Mouse (Mus musculus) heart, embryonic 13.5 days (tissue): Measurements from ENCODE around the gene Zdhhc7. TPM values are rescaled to one million over a fixed set of nuclear protein-coding genes. Genes with fewer than 3 reads are reported as not detected.

Experiments
- ATAC-seq: fragments of 200-750 bp; cut with Nextera tagmentation; 2 replicates; pipeline ENCODE4 v1.8.0; 2017; ENCODE audit warnings: moderate TSS enrichment; ENCODE audit not compliant: insufficient number of reproducible peaks, low FRiP score, low TSS enrichment; ENCODE audit errors: extremely low read depth
- H3K27ac ChIP-seq: fragments of 300-500 bp; sonication (generic); replicated peaks from 2 replicates; pipeline ENCODE4 v1.5.1; 2015; ENCODE audit warnings: moderate library complexity, mild to moderate bottlenecking, inconsistent platforms
- H3K27me3 ChIP-seq: fragments of 300-500 bp; sonication (generic); replicated peaks from 2 replicates; pipeline ENCODE4 v1.6.1; 2015; ENCODE audit warnings: mild to moderate bottlenecking, inconsistent platforms
- H3K36me3 ChIP-seq: fragments of 300-500 bp; sonication (generic); 2 replicates; pipeline ENCODE4 v1.6.1; 2015; ENCODE audit warnings: mild to moderate bottlenecking, inconsistent platforms
- H3K4me1 ChIP-seq: fragments of 300-500 bp; sonication (generic); 2 replicates; pipeline ENCODE4 v1.6.1; 2015; ENCODE audit warnings: inconsistent platforms
- H3K4me2 ChIP-seq: fragments of 300-500 bp; sonication (generic); 2 replicates; pipeline ENCODE4 v1.6.1; 2015; ENCODE audit warnings: inconsistent platforms, mild to moderate bottlenecking, moderate library complexity
- H3K4me3 ChIP-seq: fragments of 300-500 bp; sonication (generic); 2 replicates; pipeline ENCODE4 v1.5.1; 2015; ENCODE audit warnings: moderate library complexity, mild to moderate bottlenecking, inconsistent platforms
- H3K9ac ChIP-seq: fragments of 300-500 bp; sonication (generic); 2 replicates; pipeline ENCODE4 v1.6.1; 2015; ENCODE audit warnings: inconsistent platforms, mild to moderate bottlenecking, moderate library complexity
- H3K9me3 ChIP-seq: fragments of 300-500 bp; sonication (generic); 2 replicates; pipeline ENCODE4 v1.6.1; 2016; ENCODE audit warnings: inconsistent platforms
- WGBS: fragments of 180-500 bp; shearing (Covaris S2); methylation state at CpG from one replicate; pipeline ENCODE4 v1.1.7; 2015; ENCODE audit warnings: mixed read lengths; 5-methylcytosine and 5-hydroxymethylcytosine counted together
- polyA plus RNA-seq: library from polyadenylated mRNA; unstranded; fragments of >200 nt; fragmentation: Nextera tagmentation; extraction: Ambion mirVana; gene quantifications from 2 replicates; pipeline ENCODE4 v1.2.1, GENCODE M21; 2015

Zdhhc7 gene
- polyA plus RNA-seq, 1 experiment from 2014 or later, result 29.2 TPM

DNA sequence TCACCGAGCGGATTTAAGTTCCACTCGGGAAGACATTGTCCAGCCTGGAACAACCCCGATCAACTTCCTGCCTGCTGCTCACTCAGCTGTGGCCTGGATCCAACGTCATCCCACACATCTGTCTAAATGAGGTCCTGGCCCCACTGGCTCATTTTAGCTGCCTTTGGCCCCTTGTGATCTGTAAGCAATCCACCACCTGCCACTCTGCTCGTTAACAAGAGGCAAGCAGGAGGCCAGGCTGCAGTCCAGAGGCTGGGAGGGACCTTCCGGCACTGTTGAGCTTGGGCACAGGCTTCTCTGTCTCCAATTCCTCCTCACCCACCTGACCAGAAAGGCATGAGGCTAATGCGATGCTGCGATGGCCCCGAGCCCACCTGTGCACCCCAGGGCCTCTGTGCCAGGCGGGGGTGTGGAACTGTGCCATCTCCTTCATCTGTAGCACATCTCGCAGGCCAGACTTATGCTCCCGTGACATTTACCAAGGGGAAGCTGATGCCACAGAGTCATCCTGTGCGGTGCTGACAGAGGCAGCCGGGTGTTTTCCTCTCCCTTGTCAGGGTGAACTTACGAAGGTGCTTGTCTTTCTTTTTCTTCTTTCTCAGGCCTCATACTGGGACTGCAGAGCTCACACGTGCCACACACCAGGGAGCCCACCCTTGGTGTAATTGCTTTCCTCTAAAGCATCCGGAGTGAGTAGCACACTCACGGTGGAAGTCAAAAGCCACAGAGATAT is 33.2 kb downstream of the Zdhhc7 start:
- Histone ChIP-seq H3K27ac (no peak overlapping the region), H3K4me1 (peaks cover 4% of the 10 kb centered on the region; the same call in 1 of the 2 replicates), H3K9me3 (no peaks in the 10 kb centered on the region; the same call in 1 of the 2 replicates), H3K36me3 (no peaks in the 10 kb centered on the region), H3K9ac (no peak overlapping the region), H3K4me2 (no peak overlapping the region), H3K4me3 (no peak overlapping the region), H3K27me3 (peaks cover 25% of the 10 kb centered on the region)
- no peak for ATAC-seq
- WGBS, result 56% methylated on average over 19 of the region's 19 CpGs

DNA sequence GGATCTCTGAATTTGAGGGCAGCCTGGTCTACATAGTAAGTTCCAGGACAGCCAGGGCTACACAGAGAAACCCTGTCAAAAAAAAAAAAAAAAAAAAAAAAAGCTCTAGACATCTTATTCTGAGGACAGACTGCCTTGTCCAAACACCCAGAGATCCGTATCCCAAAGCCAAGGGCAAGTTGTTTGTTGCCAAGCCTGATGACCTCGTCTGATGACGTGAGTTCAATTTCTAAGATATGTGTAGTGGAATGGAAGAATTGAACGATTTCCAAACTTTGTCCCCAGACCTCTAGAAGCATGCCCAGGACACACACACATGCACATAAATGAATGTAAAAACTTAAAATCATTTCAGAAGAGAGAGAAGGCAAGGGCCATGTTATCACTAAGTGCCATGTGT is 35.1 kb downstream of the Zdhhc7 start:
- H3K4me1 ChIP-seq, result 0 out of 2 replicates have a peak, but pooled peaks cover 4% of the 10 kb centered on the region
- no peak for ATAC-seq
- WGBS, result 65% methylated on average over 4 of the region's 4 CpGs
- H3K9me3 ChIP-seq, result no peaks in the 10 kb centered on the region; the same call in 1 of the 2 replicates
- no peak overlapping the region for H3K4me2 ChIP-seq
- no peak overlapping the region for H3K27ac ChIP-seq
- no peak overlapping the region for H3K4me3 ChIP-seq
- H3K9ac ChIP-seq, result no peak overlapping the region
- H3K27me3 ChIP-seq, result peaks cover 32% of the 10 kb centered on the region
- H3K36me3 ChIP-seq, result no peaks in the 10 kb centered on the region

DNA sequence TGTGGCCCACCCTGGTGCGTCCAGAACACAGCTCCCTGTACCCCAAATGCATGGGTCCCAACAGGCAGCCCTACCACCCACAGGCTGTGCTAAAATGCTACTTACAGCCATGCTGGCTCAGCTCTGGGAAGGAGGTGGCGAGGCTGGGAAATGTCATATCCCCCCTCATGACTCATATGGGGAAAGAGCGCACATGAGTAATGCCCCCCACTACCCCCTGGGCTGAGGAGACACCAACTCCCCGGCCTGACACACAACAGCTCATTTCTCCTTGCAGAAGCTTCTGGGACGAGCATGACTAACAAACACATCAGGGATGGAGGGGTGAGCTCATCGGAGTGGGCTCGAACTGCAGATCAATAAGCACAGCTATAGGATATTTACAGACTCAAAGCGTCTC is 35.7 kb downstream of the Zdhhc7 start:
- 85% methylated on average over 8 of the region's 8 CpGs for WGBS
- no peaks in the 10 kb centered on the region for H3K36me3 ChIP-seq
- H3K27me3 ChIP-seq, result peaks cover 28% of the 10 kb centered on the region
- H3K4me1 ChIP-seq, result 0 out of 2 replicates have a peak, but pooled peaks cover 4% of the 10 kb centered on the region
- ATAC-seq, result no peak
- H3K4me3 ChIP-seq, result no peak overlapping the region
- H3K9me3 ChIP-seq, result no peaks in the 10 kb centered on the region; the same call in 1 of the 2 replicates
- no peak overlapping the region for H3K27ac ChIP-seq
- no peak overlapping the region for H3K9ac ChIP-seq
- H3K4me2 ChIP-seq, result no peak overlapping the region

DNA sequence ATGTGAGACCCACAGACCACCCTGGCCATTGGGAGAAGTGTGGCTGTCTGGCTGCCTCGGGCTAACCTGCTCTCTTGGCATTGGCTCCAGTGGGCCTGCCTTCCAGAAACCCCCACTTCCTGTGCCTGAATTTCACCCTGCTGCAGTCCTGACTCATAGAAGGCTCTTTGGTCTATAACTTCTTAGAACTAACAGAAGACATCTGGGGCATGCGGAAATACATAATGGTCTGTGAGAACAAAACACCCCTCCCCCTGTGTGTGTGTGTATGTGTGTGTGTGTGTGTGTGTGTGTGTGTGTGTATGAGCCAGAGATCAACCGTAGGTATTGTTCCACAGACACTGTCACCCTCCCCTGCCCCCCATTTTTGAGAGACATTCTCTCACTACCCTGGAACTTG is 38.0 kb downstream of the Zdhhc7 start:
- Histone ChIP-seq H3K9ac (no peak overlapping the region), H3K27me3 (peaks cover 34% of the 10 kb centered on the region), H3K4me1 (0 out of 2 replicates have a peak, but pooled peaks cover 4% of the 10 kb centered on the region), H3K4me2 (no peak overlapping the region), H3K9me3 (no peaks in the 10 kb centered on the region; the same call in 1 of the 2 replicates), H3K27ac (no peak overlapping the region), H3K4me3 (no peak overlapping the region), H3K36me3 (no peaks in the 10 kb centered on the region)
- WGBS, result 71% methylated on average over 2 of the region's 3 CpGs
- no peak for ATAC-seq

DNA sequence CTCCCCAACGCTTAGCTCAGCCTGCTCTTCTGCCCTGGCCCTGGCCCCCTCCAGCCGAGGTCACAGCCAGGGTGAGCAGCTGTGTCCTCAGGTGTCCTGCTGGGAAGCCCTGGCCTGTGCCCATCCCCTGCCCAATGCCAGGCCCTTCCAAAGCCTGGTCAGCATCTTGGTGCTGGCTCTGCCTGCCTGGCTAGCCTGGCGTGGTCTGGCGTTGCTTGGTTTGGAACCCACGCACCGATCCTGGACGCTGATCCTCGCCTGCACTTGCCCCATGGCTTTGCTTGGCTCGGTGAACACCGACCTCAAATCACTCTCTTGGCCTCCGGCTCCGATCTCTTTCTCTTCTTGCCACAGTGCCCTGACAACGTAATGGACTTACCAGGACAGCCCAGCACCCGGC is 38.5 kb downstream of the Zdhhc7 start:
- Histone ChIP-seq H3K4me1 (no peaks in the 10 kb centered on the region), H3K9me3 (no peaks in the 10 kb centered on the region; the same call in 1 of the 2 replicates), H3K27me3 (peaks cover 37% of the 10 kb centered on the region), H3K9ac (no peak overlapping the region), H3K4me2 (no peak overlapping the region), H3K36me3 (no peaks in the 10 kb centered on the region), H3K4me3 (no peak overlapping the region), H3K27ac (no peak overlapping the region)
- ATAC-seq, result no peak
- 82% methylated on average over 14 of the region's 14 CpGs for WGBS

DNA sequence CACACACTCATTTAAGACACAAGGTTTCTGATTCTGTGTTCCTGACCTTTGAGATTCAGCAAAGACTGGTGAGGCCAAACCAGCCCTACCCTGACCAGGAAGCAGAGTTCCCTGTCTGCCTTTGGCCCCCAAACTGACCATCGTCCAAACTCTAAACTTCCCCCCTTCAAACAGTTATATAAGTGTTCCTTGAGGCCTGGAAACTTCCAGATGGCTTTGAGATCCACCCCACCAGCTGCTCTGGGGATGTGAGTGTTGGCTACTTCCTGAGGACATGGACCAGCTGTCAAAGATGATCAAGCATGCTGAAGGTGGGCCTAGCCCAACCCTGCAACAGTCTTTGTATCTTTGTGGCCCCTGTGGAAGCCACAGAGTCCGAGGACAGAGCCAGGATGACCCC is 44.2 kb downstream of the Zdhhc7 start:
- Histone ChIP-seq H3K27ac (no peak overlapping the region), H3K27me3 (peaks cover 12% of the 10 kb centered on the region; the same call in 1 of the 2 replicates), H3K4me1 (no peaks in the 10 kb centered on the region), H3K9ac (no peak overlapping the region), H3K9me3 (peaks cover 7% of the 10 kb centered on the region; the same call in 1 of the 2 replicates), H3K36me3 (no peaks in the 10 kb centered on the region), H3K4me3 (no peak overlapping the region), H3K4me2 (no peak overlapping the region)
- WGBS, result 67% methylated on average over 2 of the region's 2 CpGs
- ATAC-seq, result no peak

DNA sequence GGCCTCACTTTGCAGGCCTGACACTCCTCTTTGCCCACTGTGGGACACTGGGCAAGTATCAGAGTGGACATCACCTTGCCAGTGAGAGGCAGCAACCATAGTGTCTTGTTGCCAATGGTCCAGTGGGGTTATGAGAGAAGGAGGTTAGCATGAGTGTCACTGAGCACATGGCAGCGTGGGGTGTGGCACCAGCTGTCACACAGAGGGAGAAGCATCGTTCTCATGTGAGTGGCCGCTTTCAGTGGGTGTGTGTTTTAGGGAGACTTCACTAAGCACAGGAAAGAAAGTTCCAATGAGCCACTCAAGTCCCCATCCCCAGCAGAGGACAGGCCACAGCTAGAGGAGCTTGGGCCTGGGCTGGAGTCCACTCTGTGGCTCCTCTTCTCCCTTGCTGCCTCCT is 46.4 kb downstream of the Zdhhc7 start:
- H3K27me3 ChIP-seq, result peaks cover 12% of the 10 kb centered on the region
- no peak for ATAC-seq
- peaks cover 11% of the 10 kb centered on the region for H3K4me1 ChIP-seq

DNA sequence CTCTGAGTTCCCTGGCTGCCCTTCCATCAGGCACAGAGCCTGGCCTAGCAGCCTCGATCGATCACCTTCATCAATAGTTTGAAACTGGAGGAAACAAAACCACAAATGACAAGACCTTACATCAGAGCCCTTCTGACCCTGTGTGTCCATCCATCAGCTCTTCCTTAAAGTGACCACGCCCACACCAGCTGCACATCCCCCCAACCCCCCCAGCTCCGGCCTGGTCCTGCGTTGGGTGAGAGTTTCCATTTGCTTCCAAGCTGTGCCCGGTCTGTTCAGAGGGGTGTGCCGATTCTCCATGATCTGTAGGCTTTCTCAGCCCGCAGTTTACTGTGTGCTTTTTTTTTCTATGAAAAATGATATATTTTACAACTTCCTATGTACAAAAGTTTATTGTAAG is 49.0 kb downstream of the Zdhhc7 start:
- Histone ChIP-seq H3K36me3 (no peaks in the 10 kb centered on the region), H3K9me3 (peaks cover 7% of the 10 kb centered on the region; the same call in 1 of the 2 replicates), H3K27ac (no peak overlapping the region), H3K27me3 (peaks cover 3% of the 10 kb centered on the region; the same call in 1 of the 2 replicates), H3K4me3 (no peak overlapping the region), H3K4me1 (peaks cover 12% of the 10 kb centered on the region), H3K9ac (no peak overlapping the region), H3K4me2 (no peak overlapping the region)
- WGBS, result 74% methylated on average over 8 of the region's 8 CpGs
- ATAC-seq, result no peak

More for the DNA sequence above, 46.4 kb downstream of the Zdhhc7 start:
- H3K36me3 ChIP-seq, result no peaks in the 10 kb centered on the region
- H3K9ac ChIP-seq, result no peak overlapping the region
- 80% methylated on average over 3 of the region's 3 CpGs for WGBS
- no peak overlapping the region for H3K4me2 ChIP-seq
- H3K27ac ChIP-seq, result no peak overlapping the region
- peaks cover 7% of the 10 kb centered on the region; the same call in 1 of the 2 replicates for H3K9me3 ChIP-seq
- H3K4me3 ChIP-seq, result no peak overlapping the region

DNA sequence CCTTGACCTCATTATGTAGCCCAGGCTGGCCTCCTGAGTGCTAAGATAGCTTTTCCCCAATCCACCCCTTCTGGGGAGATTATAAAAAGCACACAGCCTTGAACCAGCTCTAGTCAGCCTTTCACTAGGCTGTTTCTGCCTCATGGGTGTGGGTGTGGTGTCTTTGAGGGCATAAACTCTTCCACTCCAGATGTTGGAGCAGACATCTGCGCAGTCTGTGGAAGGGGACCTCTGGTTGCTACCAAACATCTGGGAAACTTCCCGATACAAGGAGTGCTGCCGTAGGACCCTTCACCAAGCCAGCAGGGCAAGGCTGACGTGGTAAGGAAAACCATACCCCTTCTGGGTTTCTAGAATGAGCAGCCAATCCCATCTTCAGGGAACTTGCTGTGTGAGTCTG is 49.4 kb downstream of the Zdhhc7 start:
- Histone ChIP-seq H3K27me3 (peaks cover 3% of the 10 kb centered on the region; the same call in 1 of the 2 replicates), H3K4me1 (peaks cover 16% of the 10 kb centered on the region), H3K9ac (no peak overlapping the region), H3K9me3 (peaks cover 7% of the 10 kb centered on the region; the same call in 1 of the 2 replicates), H3K4me3 (no peak overlapping the region), H3K27ac (no peak overlapping the region), H3K36me3 (no peaks in the 10 kb centered on the region), H3K4me2 (no peak overlapping the region)
- ATAC-seq, result no peak
- WGBS, result 84% methylated on average over 4 of the region's 4 CpGs

DNA sequence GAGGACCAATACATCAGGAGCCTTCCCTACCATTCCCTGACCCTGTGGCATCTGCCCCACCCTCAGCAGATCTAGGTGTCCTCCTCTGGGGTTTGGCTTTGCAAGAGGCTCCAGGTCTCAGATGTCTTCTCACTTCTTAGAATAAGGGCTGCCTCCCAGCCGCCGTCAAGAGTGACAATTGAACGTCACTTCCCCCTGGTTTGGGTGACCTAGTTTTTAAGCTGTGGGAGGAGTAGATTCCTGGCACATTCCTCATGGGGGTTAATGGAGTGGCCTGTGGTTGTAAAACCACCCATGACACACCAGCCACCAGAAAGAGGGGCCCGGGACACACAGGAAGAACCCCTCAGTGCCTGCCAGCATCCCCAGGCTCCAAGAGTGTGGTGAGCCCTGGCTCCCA is 50.3 kb downstream of the Zdhhc7 start:
- Histone ChIP-seq H3K4me2 (no peak overlapping the region), H3K36me3 (no peaks in the 10 kb centered on the region), H3K27me3 (peaks cover 3% of the 10 kb centered on the region; the same call in 1 of the 2 replicates), H3K27ac (no peak overlapping the region), H3K9ac (no peak overlapping the region), H3K4me1 (peaks cover 25% of the 10 kb centered on the region), H3K9me3 (no peaks in the 10 kb centered on the region), H3K4me3 (no peak overlapping the region)
- 51% methylated on average over 4 of the region's 4 CpGs for WGBS
- ATAC-seq, result no peak

DNA sequence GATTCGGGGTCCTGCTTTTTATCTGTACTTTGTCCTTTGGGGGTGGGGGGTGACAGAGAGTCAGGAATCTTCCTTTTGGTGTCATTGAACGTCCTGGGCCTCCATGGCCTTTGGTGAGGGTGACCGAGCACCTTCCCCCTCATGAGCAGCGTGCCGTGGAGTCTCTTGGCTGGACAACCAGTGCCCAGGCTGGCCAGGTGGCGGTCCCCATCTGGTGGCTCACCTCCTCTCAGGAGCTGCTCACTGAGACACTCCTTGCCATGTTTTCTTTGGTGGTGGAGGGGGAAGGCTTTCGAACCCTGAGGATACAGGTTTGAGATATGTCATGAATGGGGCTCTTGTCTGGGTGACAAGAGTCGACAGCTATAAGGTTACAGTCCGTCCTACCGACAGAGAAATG is 50.9 kb downstream of the Zdhhc7 start:
- H3K9ac ChIP-seq, result no peak overlapping the region
- H3K4me2 ChIP-seq, result no peak overlapping the region
- WGBS, result 68% methylated on average over 10 of the region's 10 CpGs
- H3K9me3 ChIP-seq, result no peaks in the 10 kb centered on the region
- H3K4me3 ChIP-seq, result no peak overlapping the region
- no peak for ATAC-seq
- H3K4me1 ChIP-seq, result peaks cover 29% of the 10 kb centered on the region
- no peaks in the 10 kb centered on the region for H3K36me3 ChIP-seq
- H3K27ac ChIP-seq, result no peak overlapping the region
- H3K27me3 ChIP-seq, result peaks cover 3% of the 10 kb centered on the region; the same call in 1 of the 2 replicates

DNA sequence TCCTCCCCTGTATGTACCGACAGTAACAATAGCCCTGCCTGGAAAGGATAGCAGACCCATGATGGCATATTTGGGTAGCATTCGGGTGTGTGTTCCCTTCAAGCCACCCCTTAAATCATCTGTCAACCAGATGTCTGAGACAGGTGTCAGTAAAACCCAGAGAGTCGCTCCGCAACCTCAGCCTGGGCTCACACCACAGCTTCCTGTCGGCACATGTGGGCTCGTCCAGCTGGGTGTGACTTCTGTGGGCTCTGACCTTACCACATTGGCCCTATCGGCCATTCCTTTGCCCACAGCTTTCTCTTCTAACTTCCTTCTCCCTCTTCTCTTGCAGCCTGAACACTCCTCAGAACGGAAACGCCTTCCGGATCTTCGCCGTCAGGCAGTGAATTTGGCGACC is 51.3 kb downstream of the Zdhhc7 start:
- H3K9me3 ChIP-seq, result no peaks in the 10 kb centered on the region
- no peak overlapping the region for H3K27ac ChIP-seq
- WGBS, result 80% methylated on average over 13 of the region's 13 CpGs
- peaks cover 29% of the 10 kb centered on the region for H3K4me1 ChIP-seq
- H3K4me3 ChIP-seq, result no peak overlapping the region
- H3K9ac ChIP-seq, result no peak overlapping the region
- peaks cover 6% of the 10 kb centered on the region; the same call in 1 of the 2 replicates for H3K27me3 ChIP-seq
- H3K4me2 ChIP-seq, result no peak overlapping the region
- no peaks in the 10 kb centered on the region for H3K36me3 ChIP-seq
- ATAC-seq, result no peak
